In genomic region chr10:71422047-71423037, GRCm38 (mm10) we compare ENCODE assay signal across 9 mouse cellular contexts.
DNase-seq lines count a peak whose midpoint lies in the region; ATAC-seq and TF ChIP-seq lines count a peak whose summit lies in the region.
"Had no signal": no experiment of that assay in that cellular context is flagged by ENCODE, and none has a peak within 500 bp of the region (broad histone marks: within the 10 kb centered on the region; RNA-seq: fewer than 3 reads in every experiment).

No protein-coding gene starts in this region.

- H3K4me3 ChIP-seq in heart, embryonic 11.5 days (ENCODE audit: low read depth, low read length) = no peak overlapping the region
- H3K4me3 ChIP-seq in bone marrow, adult 2 months (replicated peaks; ENCODE audit: control insufficient read depth, low read depth, low read length) = no peak overlapping the region
- no peak overlapping the region for H3K4me3 ChIP-seq in forebrain, embryonic 11.5 days (ENCODE audit: low read depth, low read length)
- H3K4me3 ChIP-seq in hindbrain, postnatal 0 days (ENCODE audit: low read length) = no peak overlapping the region
- no peak overlapping the region for H3K4me3 ChIP-seq in stomach, postnatal 0 days (ENCODE audit: low read depth, low read length)
- H3K4me3 ChIP-seq: megakaryocyte, embryonic 14.5 days had no signal

- no peaks in the 10 kb centered on the region for H3K9me3 ChIP-seq in heart, embryonic 11.5 days (replicated peaks; ENCODE audit: control insufficient read depth, low read length)
- no peaks in the 10 kb centered on the region for H3K9me3 ChIP-seq in forebrain, embryonic 11.5 days (ENCODE audit: control insufficient read depth, low read length)
- H3K9me3 ChIP-seq in hindbrain, postnatal 0 days (ENCODE audit: low read length) = no peaks in the 10 kb centered on the region
- H3K9me3 ChIP-seq in stomach, postnatal 0 days (ENCODE audit: control insufficient read depth, low read length) = no peaks in the 10 kb centered on the region

- TF ChIP-seq CTCF in bone marrow, adult 2 months (IDR thresholded peaks at IDR 0.05; ENCODE audit: control insufficient read depth, insufficient read depth, low read length) = peak; percentile 38; the same call in 1 of the 2 replicates
- peak; percentile 91 for TF ChIP-seq CTCF in hindbrain, postnatal 0 days (IDR thresholded peaks at IDR 0.05; ENCODE audit: low read depth)
- TF ChIP-seq CTCF in stomach, postnatal 0 days (IDR thresholded peaks at IDR 0.05; ENCODE audit: low read depth) = peak; percentile 87

- TF ChIP-seq POLR2A in bone marrow, adult 2 months (IDR thresholded peaks at IDR 0.05; ENCODE audit: borderline replicate concordance, control insufficient read depth, low read depth, low read length) = no peak

- TF ChIP-seq EP300 in stomach, postnatal 0 days (optimal IDR thresholded peaks at IDR 0.05) = no peak

- no peak overlapping the region for H3K27ac ChIP-seq in heart, embryonic 11.5 days (ENCODE audit: low read depth, low read length)
- no peak overlapping the region for H3K27ac ChIP-seq in bone marrow, adult 2 months (ENCODE audit: control insufficient read depth, insufficient read depth, low read depth, low read length, poor library complexity)
- no peak overlapping the region for H3K27ac ChIP-seq in forebrain, embryonic 11.5 days (ENCODE audit: low read depth, low read length)
- no peak overlapping the region for H3K27ac ChIP-seq in hindbrain, postnatal 0 days
- no peak overlapping the region for H3K27ac ChIP-seq in stomach, postnatal 0 days (replicated peaks)

- no peaks in the 10 kb centered on the region for H3K36me3 ChIP-seq in heart, embryonic 11.5 days (ENCODE audit: control insufficient read depth, insufficient read depth, low read length)
- no peaks in the 10 kb centered on the region for H3K36me3 ChIP-seq in forebrain, embryonic 11.5 days (ENCODE audit: control insufficient read depth, insufficient read depth, low read length)
- H3K36me3 ChIP-seq in hindbrain, postnatal 0 days (ENCODE audit: insufficient read depth, low read length) = no peaks in the 10 kb centered on the region
- no peaks in the 10 kb centered on the region for H3K36me3 ChIP-seq in stomach, postnatal 0 days (ENCODE audit: control insufficient read depth, insufficient read depth, low read length)

- intact Hi-C loops in left cerebral cortex, postnatal 4 days (cut with DNase I) = no loop called here

- no peaks in the 10 kb centered on the region for H3K4me1 ChIP-seq in heart, embryonic 11.5 days (ENCODE audit: control insufficient read depth, insufficient read depth, low read length)
- no peaks in the 10 kb centered on the region for H3K4me1 ChIP-seq in bone marrow, adult 2 months (ENCODE audit: control insufficient read depth, insufficient read depth, low read length)
- H3K4me1 ChIP-seq in forebrain, embryonic 11.5 days (replicated peaks; ENCODE audit: control insufficient read depth, insufficient read depth, low read length) = no peaks in the 10 kb centered on the region
- H3K4me1 ChIP-seq in hindbrain, postnatal 0 days (ENCODE audit: insufficient read depth, low read length) = no peaks in the 10 kb centered on the region
- no peaks in the 10 kb centered on the region for H3K4me1 ChIP-seq in stomach, postnatal 0 days (replicated peaks; ENCODE audit: control insufficient read depth, insufficient read depth)
- H3K4me1 ChIP-seq: megakaryocyte, embryonic 14.5 days had no signal

- no peak overlapping the region for H3K4me2 ChIP-seq in heart, embryonic 11.5 days
- no peak overlapping the region for H3K4me2 ChIP-seq in forebrain, embryonic 11.5 days (ENCODE audit: low read depth, low read length, severe bottlenecking)
- H3K4me2 ChIP-seq in hindbrain, postnatal 0 days (ENCODE audit: low read depth, low read length) = no peak overlapping the region
- no peak overlapping the region for H3K4me2 ChIP-seq in stomach, postnatal 0 days (replicated peaks; ENCODE audit: low read depth)

- H3K27me3 ChIP-seq in heart, embryonic 11.5 days (ENCODE audit: control insufficient read depth, insufficient read depth, low read length) = no peaks in the 10 kb centered on the region
- H3K27me3 ChIP-seq in forebrain, embryonic 11.5 days (ENCODE audit: control insufficient read depth, insufficient read depth, low read length) = no peaks in the 10 kb centered on the region
- H3K27me3 ChIP-seq in hindbrain, postnatal 0 days (ENCODE audit: insufficient read depth, low read length) = no peaks in the 10 kb centered on the region
- H3K27me3 ChIP-seq in stomach, postnatal 0 days (ENCODE audit: control insufficient read depth, insufficient read depth, low read length) = no peaks in the 10 kb centered on the region
- H3K27me3 ChIP-seq: megakaryocyte, embryonic 14.5 days had no signal

- no peak overlapping the region for H3K9ac ChIP-seq in heart, embryonic 11.5 days (ENCODE audit: low read depth, low read length)
- no peak overlapping the region for H3K9ac ChIP-seq in forebrain, embryonic 11.5 days (ENCODE audit: low read length)
- no peak overlapping the region for H3K9ac ChIP-seq in hindbrain, postnatal 0 days (replicated peaks; ENCODE audit: low read length)
- H3K9ac ChIP-seq in stomach, postnatal 0 days (ENCODE audit: low read length) = no peak overlapping the region

- no peak for ATAC-seq in heart, embryonic 11.5 days (replicated peaks; ENCODE audit: insufficient number of reproducible peaks, low FRiP score, low TSS enrichment)
- peak; percentile 73 for ATAC-seq in forebrain, embryonic 11.5 days (replicated peaks; ENCODE audit: low FRiP score)
- peak; percentile 62 for ATAC-seq in hindbrain, postnatal 0 days
- ATAC-seq in stomach, postnatal 0 days (ENCODE audit: low FRiP score, low TSS enrichment) = no peak

- WGBS in heart, embryonic 11.5 days (ENCODE audit: insufficient replicate concordance) = 40% methylated on average over 14 of the region's 14 CpGs
- WGBS in bone marrow, adult 2 months = 39% methylated on average over 14 of the region's 14 CpGs
- 46% methylated on average over 14 of the region's 14 CpGs for WGBS in forebrain, embryonic 11.5 days
- WGBS in hindbrain, postnatal 0 days = 36% methylated on average over 14 of the region's 14 CpGs
- 40% methylated on average over 14 of the region's 14 CpGs for WGBS in stomach, postnatal 0 days

- DNase-seq in heart, adult 8-10 months (ENCODE audit: low spot score) = peak; percentile 33
- peak; percentile 89 for DNase-seq in forebrain, embryonic 11.5 days (ENCODE audit: low spot score)
- peak; percentile 92 for DNase-seq in hindbrain, postnatal 0 days (ENCODE audit: low spot score)
- DNase-seq in left cerebral cortex, postnatal 4 days = peak; percentile 82
- DNase-seq in naive thymus-derived CD4-positive, alpha-beta T cell, adult 2 months (ENCODE audit: low read depth) = peak; percentile 64
- DNase-seq in stomach, postnatal 0 days (ENCODE audit: low spot score) = peak; percentile 69

Comparison
In these comparisons a context has a peak if more than half of its experiments do, and no peak if none do; other contexts are left out.
1. DNase-seq: peak in every context shown above with its lines; median percentile 92 in hindbrain, postnatal 0 days; 89 in forebrain, embryonic 11.5 days; 82 in left cerebral cortex, postnatal 4 days; 69 in stomach, postnatal 0 days; 64 in naive thymus-derived CD4-positive, alpha-beta T cell, adult 2 months; 33 in heart, adult 8-10 months.
2. ATAC-seq: peak in forebrain, embryonic 11.5 days (single experiment) and hindbrain, postnatal 0 days (single experiment); none in heart, embryonic 11.5 days (single experiment) and stomach, postnatal 0 days (single experiment).
3. CTCF ChIP-seq: peak in every context shown above with its lines; median percentile 91 in hindbrain, postnatal 0 days; 87 in stomach, postnatal 0 days; 38 in bone marrow, adult 2 months.